Mouse (Mus musculus) thymus, postnatal 10 days (tissue): Measurements from ENCODE around the gene Gm17402.

ENCODE experiments used
- DNase-seq, 2 experiments: peaks; one replicate each; pipeline ENCODE4 v3.0.0; 2021; ENCODE audit warnings: low spot score in 2 of 2

Gene Gm17402

GRCm38 (mm10) chr3:67375063-67375462 lies at the start of gene Gm17402:
Gm17402 (minus strand) TSS chr3:67375163.
- DNase-seq, result no peak

- DNase-seq, result no peak
These were observed 3.3 kb upstream of the Gm17402 start for GRCm38 (mm10) chr3:67378215-67378614.

- no peak for DNase-seq
These were observed 594 bp downstream of the Gm17402 start for GRCm38 (mm10) chr3:67374360-67374778.

- peak; percentile 84 to 87 for DNase-seq
These were observed 1.1 kb downstream of the Gm17402 start, which contains the start of gene Mlf1 for GRCm38 (mm10) chr3:67373872-67374271. Mlf1 (plus strand) TSS chr3:67374097.

GRCm38 (mm10) chr3:67372781-67373180 lies 2.2 kb downstream of the Gm17402 start:
- DNase-seq, result no peak

- DNase-seq, result no peak
These were observed 2.8 kb downstream of the Gm17402 start for GRCm38 (mm10) chr3:67372194-67372593.

- DNase-seq, result no peak
These were observed 5.4 kb downstream of the Gm17402 start for GRCm38 (mm10) chr3:67369407-67370079.

GRCm38 (mm10) chr3:67367481-67367880 lies 7.5 kb downstream of the Gm17402 start:
- no peak for DNase-seq

- DNase-seq, result no peak
These were observed 8.7 kb downstream of the Gm17402 start for GRCm38 (mm10) chr3:67366087-67366892.

- no peak for DNase-seq
These were observed 16.6 kb downstream of the Gm17402 start for GRCm38 (mm10) chr3:67358376-67358775.

GRCm38 (mm10) chr3:67352763-67353149 lies 22.2 kb downstream of the Gm17402 start:
- no peak for DNase-seq

GRCm38 (mm10) chr3:67352128-67352762 lies 22.7 kb downstream of the Gm17402 start:
- peak in 1 of 2 experiments; percentile 40 for DNase-seq

GRCm38 (mm10) chr3:67351406-67352127 lies 23.4 kb downstream of the Gm17402 start:
- DNase-seq, result no peak

GRCm38 (mm10) chr3:67346674-67347073 lies 28.3 kb downstream of the Gm17402 start:
- DNase-seq, result no peak

GRCm38 (mm10) chr3:67344599-67344998 lies 30.4 kb downstream of the Gm17402 start:
- DNase-seq, result peak; percentile 23 to 48

- no peak for DNase-seq
These were observed 31.8 kb downstream of the Gm17402 start for GRCm38 (mm10) chr3:67343004-67343662.

- DNase-seq, result no peak
These were observed 34.0 kb downstream of the Gm17402 start for GRCm38 (mm10) chr3:67340921-67341320.

GRCm38 (mm10) chr3:67339558-67339957 lies 35.4 kb downstream of the Gm17402 start:
- no peak for DNase-seq

GRCm38 (mm10) chr3:67322422-67322821 lies 52.5 kb downstream of the Gm17402 start:
- no peak for DNase-seq
